Mouse (Mus musculus) Patski (cell line): ENCODE measurements around the gene Kcne1. TPM values are rescaled to one million over a fixed set of nuclear protein-coding genes. Genes with fewer than 3 reads are reported as not detected.

ENCODE experiments used
- ATAC-seq: fragments of 100-300 bp; one replicate; pipeline ENCODE4 v1.8.0; 2021
- CTCF ChIA-PET: fragments of 350-600 bp; sonication (Branson Sonifier 250); formaldehyde crosslinking; loops from one replicate; lab custom pipeline; 2022; ENCODE audit warnings: inconsistent platforms; lab: Charles Lee
- POLR2A ChIA-PET: fragments of 350-600 bp; sonication (Branson Sonifier 250); formaldehyde crosslinking; loops from one replicate; lab custom pipeline; 2022; ENCODE audit warnings: antibody characterized with exemption, inconsistent platforms; lab: Charles Lee
- DNase-seq: peaks from one replicate; pipeline ENCODE4 v3.0.0-alpha.2; 2011; ENCODE audit warnings: low read depth, low spot score
- H3K27me3 ChIP-seq: fragments of 371-371 bp; one replicate; pipeline ENCODE4 v1.5.1; 2021
- CTCF ChIP-seq: fragments of 100-300 bp; IDR thresholded peaks from one replicate; pipeline ENCODE4 v1.5.1; 2021
- in situ Hi-C: fragments of 300-500 bp; cut with MboI; formaldehyde crosslinking; loops from 3 replicates; pipeline ENCODE4 v1.11.1; 2018; ENCODE audit warnings: low pct_unique_long_range_greater_than_20kb, mixed read lengths
- polyA plus RNA-seq: library from polyadenylated mRNA; unstranded; gene quantifications from one replicate; pipeline ENCODE4 v1.2.3, GENCODE M21; 2021

Kcne1 gene
- polyA plus RNA-seq, 1 experiment from 2014 or later = not detected

DNA sequence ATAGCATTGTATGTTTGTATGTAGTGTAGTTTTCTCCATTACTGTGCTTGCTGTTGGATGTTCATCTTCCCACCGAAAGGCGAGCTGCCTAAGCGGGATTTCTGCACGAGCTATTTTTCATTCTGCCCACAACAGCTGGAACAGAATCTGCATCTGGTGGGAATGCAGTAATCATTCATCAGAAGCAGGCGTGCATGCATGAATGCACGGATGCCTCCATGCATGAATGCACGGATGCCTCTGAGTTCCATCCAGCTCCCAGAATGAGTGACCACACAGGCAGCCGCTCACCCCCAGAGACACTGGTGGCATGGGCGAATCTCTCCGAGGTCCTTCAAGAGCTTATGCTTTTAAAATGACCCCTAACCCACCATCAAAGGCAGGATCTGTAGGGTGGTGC, 1.7 kb downstream of the Kcne1 start:
- in situ Hi-C loops = no loop called here
- ATAC-seq (no peak), DNase-seq (no peak)
- CTCF ChIA-PET = interaction anchor here (0.9 to 1.3 kb wide), 2 partner anchors 22 to 88 kb away, joined by 3 to 4 read pairs; no protein-coding TSS in a partner anchor
- POLR2A ChIA-PET = no interaction called here
- H3K27me3 ChIP-seq = peaks cover 7% of the 10 kb centered on the region
- TF ChIP-seq CTCF = no peak

DNA sequence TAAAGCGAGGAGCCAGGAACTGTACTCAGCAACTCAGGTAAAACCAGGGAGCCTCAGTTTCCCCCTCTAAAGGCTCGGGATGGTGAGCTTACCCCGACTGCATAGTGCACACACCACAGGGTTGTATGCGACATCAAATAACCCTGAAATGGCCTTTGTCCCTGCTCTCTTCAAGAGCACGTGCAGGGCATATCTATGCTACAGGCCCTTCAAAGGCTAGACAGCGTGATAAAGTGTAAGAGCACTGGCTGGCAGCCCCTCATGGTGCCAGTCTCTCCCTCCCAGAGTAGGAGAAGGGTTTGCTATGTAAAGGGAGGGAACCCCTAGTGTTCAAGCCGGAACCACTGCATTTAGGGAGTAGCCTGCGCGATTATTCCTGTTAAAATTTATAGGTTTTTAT, 2.2 kb downstream of the Kcne1 start:
- POLR2A ChIA-PET = no interaction called here
- CTCF ChIA-PET = interaction anchor here (0.9 kb wide), 1 partner anchor 23 kb away, joined by 3 read pairs; no protein-coding TSS in a partner anchor
- H3K27me3 ChIP-seq = peaks cover 7% of the 10 kb centered on the region
- TF ChIP-seq CTCF = no peak
- in situ Hi-C loops = no loop called here
- no peak for DNase-seq
- ATAC-seq = no peak

DNA sequence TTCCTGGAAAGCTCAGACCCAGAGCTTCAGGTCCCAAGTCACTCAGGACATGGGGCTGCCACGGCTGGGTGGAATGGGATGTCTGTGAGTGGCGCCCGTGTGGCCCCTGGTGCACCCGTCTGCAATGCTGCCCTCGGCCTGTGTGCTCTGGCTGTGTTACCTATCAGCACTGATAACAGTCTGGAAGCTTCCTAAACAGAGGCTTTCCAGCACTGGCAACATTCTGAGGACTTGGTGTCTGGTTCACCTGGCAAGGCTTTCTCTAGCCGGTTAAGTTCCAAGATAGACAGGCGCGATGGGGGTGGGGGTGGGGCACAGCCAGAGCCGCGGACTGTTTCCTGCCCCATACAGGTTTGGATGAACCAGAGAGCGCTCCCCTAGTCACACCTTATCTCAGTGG, 3.3 kb downstream of the Kcne1 start:
- ATAC-seq (no peak), DNase-seq (no peak)
- TF ChIP-seq CTCF = no peak
- peaks cover 3% of the 10 kb centered on the region for H3K27me3 ChIP-seq
- POLR2A ChIA-PET = interaction anchor here (0.6 kb wide), 1 partner anchor 14 kb away, joined by 4 read pairs; no protein-coding TSS in a partner anchor
- in situ Hi-C loops = no loop called here
- CTCF ChIA-PET = interaction anchor here (1.0 to 1.1 kb wide), 2 partner anchors 9 to 42 kb away, joined by 3 read pairs; no protein-coding TSS in a partner anchor

DNA sequence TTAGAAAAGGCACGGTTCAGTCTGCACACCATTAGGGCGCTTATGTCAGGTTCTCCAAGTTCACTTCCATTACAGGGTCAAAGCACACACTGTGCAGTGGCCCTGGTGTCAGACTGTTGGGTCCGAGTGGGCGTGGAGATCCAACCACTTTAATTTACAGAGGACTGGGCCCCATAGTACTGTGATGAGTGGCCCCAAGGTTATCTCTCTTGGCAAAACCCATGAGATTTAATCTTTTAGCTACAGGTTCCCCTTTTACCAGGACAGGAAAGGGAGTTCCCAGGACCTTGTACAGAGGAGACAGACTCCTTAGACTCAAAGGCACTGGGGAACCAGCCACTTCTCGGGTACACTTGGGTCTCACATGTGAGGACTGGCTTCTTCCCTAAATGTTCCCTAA, 3.9 kb downstream of the Kcne1 start:
- DNase-seq (no peak), ATAC-seq (no peak)
- in situ Hi-C loops = no loop called here
- H3K27me3 ChIP-seq = no peaks in the 10 kb centered on the region
- POLR2A ChIA-PET = interaction anchor here (0.6 kb wide), 1 partner anchor 14 kb away, joined by 4 read pairs; no protein-coding TSS in a partner anchor
- no peak for TF ChIP-seq CTCF
- CTCF ChIA-PET = interaction anchor here (1.0 to 1.2 kb wide), 3 partner anchors 10 to 42 kb away, joined by 3 to 4 read pairs (median 3); no protein-coding TSS in a partner anchor

DNA sequence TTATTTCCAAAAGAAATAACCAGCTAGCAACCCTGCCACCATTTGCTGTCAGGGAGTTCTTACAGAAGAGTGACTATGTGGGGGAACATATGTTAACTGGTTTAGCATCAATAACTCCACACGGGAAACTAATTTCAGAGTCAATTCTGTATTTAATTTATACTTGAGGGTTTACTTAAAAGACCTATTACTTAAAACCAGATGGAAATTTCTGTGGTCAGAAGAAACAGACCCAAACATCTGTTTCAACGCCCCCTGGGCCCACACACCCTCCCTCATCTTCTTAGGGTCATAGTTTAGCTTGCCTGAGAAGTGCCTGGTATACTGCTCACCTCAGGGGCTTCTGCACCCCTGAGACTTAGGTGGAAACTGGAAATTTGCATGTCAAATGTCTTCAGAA, 5.4 kb downstream of the Kcne1 start:
- ATAC-seq (no peak), DNase-seq (no peak)
- CTCF ChIA-PET = interaction anchor here (1.4 kb wide), 1 partner anchor 18 kb away, joined by 3 read pairs; no protein-coding TSS in a partner anchor
- POLR2A ChIA-PET = no interaction called here
- H3K27me3 ChIP-seq = no peaks in the 10 kb centered on the region
- in situ Hi-C loops = no loop called here
- no peak for TF ChIP-seq CTCF

DNA sequence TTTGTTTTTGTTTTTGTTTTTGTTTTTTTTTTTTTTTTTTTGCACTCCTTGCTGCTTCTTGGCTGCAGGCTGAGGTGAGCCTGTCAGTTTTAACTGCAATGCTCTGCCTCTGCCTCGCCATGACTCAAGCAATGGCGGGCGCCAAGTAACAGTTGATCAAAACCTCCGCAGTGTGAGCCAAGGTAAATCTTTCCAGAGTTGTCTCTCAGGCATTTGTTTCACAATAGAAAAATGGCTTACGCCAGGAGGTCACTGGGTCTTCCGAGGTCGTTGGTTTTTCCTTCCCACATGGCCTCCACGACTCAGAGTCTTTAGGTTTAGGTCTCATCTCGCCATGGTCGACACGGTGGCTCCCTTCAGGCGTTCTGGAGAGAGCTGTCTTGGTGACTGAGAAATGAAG, 6.0 kb downstream of the Kcne1 start:
- TF ChIP-seq CTCF = no peak
- POLR2A ChIA-PET = no interaction called here
- ATAC-seq = no peak
- DNase-seq = no peak
- in situ Hi-C loops = no loop called here
- CTCF ChIA-PET = no interaction called here
- no peaks in the 10 kb centered on the region for H3K27me3 ChIP-seq

DNA sequence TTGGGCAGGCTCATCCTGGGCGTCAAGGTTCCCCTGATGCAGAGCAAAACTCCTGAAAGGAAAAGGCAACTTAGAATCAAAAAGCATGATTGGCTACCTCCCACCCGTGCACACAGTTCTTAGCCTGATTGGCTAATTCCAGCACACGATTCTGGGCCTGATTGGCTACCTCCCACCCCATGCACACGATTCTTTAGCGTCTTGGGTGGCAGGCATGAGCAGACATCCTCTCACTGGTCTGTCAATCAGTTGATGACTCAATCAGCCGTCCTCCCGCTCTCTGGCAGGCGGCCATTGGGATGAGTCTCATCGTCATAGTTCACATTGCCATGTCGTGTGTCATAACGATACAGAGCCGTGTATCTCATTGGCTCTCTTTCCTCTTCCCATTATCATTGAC, 10.3 kb downstream of the Kcne1 start:
- ChIA-PET CTCF (no interaction called here), POLR2A (no interaction called here)
- no peaks in the 10 kb centered on the region for H3K27me3 ChIP-seq
- no peak for TF ChIP-seq CTCF
- in situ Hi-C loops = loop anchor here (5.0 to 25.0 kb wide), 3 partner anchors 33 to 1213 kb away; no protein-coding TSS in a partner anchor
- peak; percentile 39 for ATAC-seq
- peak; percentile 70 for DNase-seq

DNA sequence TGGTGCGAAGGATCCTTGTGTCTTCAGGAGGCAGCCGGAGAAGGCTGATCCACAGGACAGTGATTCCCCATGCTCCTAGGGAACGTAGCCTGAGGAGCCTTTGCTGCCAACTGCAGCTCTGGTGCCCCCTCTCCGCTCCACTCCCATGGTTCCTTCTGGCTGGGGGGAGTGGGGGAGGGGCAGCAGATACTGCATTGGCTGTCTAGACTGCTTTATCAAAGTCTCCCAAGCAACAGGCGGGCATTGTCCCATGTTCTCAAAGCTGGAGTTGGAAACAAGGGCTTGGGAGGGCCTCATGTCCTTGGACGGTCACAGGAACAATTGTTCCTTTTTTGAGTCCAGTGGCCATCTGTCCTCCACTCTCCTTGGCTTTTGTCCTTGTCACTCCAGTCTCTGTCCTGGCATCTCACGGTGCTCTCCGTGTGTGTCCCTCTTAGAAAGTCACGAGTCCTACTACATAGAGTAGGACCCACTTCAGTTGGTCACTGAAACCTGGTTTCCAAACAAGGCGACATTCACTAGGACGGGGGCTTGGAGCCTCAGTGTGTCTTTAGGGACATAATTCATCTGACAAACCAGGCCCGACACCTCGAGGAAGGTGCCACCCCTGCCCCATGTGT, 12.9 kb downstream of the Kcne1 start:
- no peak for DNase-seq
- ChIA-PET POLR2A (no interaction called here), CTCF (no interaction called here)
- no peak for TF ChIP-seq CTCF
- in situ Hi-C loops = loop anchor here (5.0 to 25.0 kb wide), 3 partner anchors 36 to 1216 kb away; no protein-coding TSS in a partner anchor
- no peak for ATAC-seq
- H3K27me3 ChIP-seq = no peaks in the 10 kb centered on the region

DNA sequence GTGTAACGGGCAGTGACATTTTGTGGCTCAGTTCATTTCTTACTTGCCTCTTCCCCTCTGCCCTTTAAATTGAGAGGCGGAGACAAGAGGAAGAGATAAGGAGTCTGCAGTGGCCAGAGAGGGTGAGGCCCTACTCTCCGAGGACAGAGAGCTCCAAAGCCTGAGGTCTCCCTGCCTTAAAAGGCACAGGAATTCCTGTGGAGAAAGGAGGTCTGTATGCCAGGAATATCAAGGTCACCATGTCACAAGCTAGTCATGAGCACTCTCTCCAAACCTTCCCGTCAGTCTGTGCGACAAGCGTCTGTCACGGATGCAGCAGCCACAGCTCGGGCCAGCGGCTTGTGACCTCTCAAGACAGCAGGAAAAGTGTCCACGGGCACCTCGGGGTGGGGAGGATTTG, 14.1 kb downstream of the Kcne1 start:
- no peak for DNase-seq
- in situ Hi-C loops = loop anchor here (5.0 to 25.0 kb wide), 3 partner anchors 37 to 1217 kb away; no protein-coding TSS in a partner anchor

DNA sequence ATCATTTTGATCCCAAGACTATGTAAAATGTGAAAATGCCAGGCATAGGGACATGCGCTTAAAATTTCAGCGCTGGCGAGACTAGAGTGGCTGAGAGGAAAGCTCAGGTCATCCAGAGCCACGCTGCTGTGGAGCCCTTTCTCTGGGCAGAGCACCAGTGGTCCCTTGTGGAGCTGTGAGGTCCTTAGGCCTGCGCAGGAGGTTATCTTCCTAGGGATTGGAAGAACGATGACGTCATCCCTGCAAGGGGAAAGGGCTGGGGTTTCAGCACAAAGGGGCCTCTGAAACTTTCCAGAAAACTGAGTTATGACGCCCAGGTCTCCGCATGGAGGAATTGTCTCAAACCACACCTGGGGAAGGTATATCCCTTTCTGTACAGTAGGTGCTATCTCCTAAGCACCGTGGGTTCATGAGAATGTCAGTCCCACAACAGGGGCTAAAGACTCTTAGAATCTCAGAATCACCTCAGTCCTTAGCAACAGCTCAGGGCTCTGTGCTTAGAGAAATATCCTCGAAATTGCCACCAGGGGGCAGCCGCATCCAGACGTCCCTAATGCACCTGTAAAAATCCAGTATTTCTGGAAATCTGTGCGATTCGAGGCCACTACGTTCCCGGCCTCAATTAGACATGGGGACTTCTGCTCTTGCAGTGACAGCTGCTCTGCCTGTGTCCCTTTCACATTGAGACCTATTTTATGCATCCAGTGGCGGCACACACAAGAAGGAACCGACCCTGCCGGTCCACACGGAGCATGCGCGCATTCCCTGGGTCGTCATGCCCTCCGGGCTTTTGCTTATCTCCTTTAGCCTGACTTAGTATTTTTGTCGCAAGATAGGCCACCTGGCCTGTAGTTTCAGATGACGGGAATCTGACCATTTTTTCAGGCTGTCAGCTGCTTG, 18.4 kb downstream of the Kcne1 start:
- ChIA-PET CTCF (interaction anchor here (0.9 to 2.2 kb wide), 11 partner anchors 9 to 226 kb away, joined by 3 to 6 read pairs (median 4); no protein-coding TSS in a partner anchor), POLR2A (interaction anchor here (0.6 kb wide), 1 partner anchor 828 kb away, joined by 3 read pairs; no protein-coding TSS in a partner anchor)
- ATAC-seq (peak; percentile 31), DNase-seq (no peak)
- in situ Hi-C loops = loop anchor here (25.0 kb wide), 1 partner anchor 1221 kb away; no protein-coding TSS in a partner anchor
- H3K27me3 ChIP-seq = no peaks in the 10 kb centered on the region
- TF ChIP-seq CTCF = peak; percentile 87

More for the DNA sequence above, 14.1 kb downstream of the Kcne1 start:
- no peaks in the 10 kb centered on the region for H3K27me3 ChIP-seq
- ChIA-PET CTCF (interaction anchor here (0.8 kb wide), 1 partner anchor 40 kb away, joined by 3 read pairs; no protein-coding TSS in a partner anchor), POLR2A (no interaction called here)
- ATAC-seq = no peak
- no peak for TF ChIP-seq CTCF
